Mouse (Mus musculus) heart, embryonic 14.5 days (tissue): Measurements from ENCODE around the gene Emc8. TPM values are rescaled to one million over a fixed set of nuclear protein-coding genes. Genes with fewer than 3 reads are reported as not detected.

Experiments used
- ATAC-seq: fragments of 200-750 bp; cut with Nextera tagmentation; 2 replicates; pipeline ENCODE4 v1.8.0; 2017; ENCODE audit warnings: low read depth, moderate TSS enrichment; ENCODE audit not compliant: insufficient number of reproducible peaks, insufficient read depth, low FRiP score
- H3K27ac ChIP-seq, 2 experiments: fragments of 200-500 bp in 1 of 2; fragments of 300-500 bp in 1 of 2; sonication (generic) in 1 of 2; replicated peaks in 1 of 2; 2 replicates each; pipeline ENCODE4 v1.5.1; 2012 to 2014; ENCODE audit warnings: low read depth in 2 of 2, low read length in 2 of 2, control low read depth in 1 of 2, mild to moderate bottlenecking in 1 of 2, mixed read lengths in 1 of 2; ENCODE audit not compliant: control insufficient read depth in 1 of 2, insufficient read depth in 1 of 2
- H3K27me3 ChIP-seq: fragments of 300-500 bp; sonication (generic); 2 replicates; pipeline ENCODE4 v1.6.1; 2014; ENCODE audit warnings: mild to moderate bottlenecking, low read length, control low read depth; ENCODE audit not compliant: control insufficient read depth, insufficient read depth
- H3K36me3 ChIP-seq: fragments of 300-500 bp; sonication (generic); 2 replicates; pipeline ENCODE4 v1.6.1; 2014; ENCODE audit warnings: mild to moderate bottlenecking, control low read depth, low read length, mixed read lengths; ENCODE audit not compliant: control insufficient read depth, insufficient read depth
- H3K4me1 ChIP-seq, 2 experiments: fragments of 200-500 bp in 1 of 2; fragments of 300-500 bp in 1 of 2; sonication (generic) in 1 of 2; 2 replicates each; pipeline ENCODE4 v1.6.1; 2012 to 2014; ENCODE audit warnings: low read length in 2 of 2, control low read depth in 1 of 2, mixed read lengths in 1 of 2; ENCODE audit not compliant: control insufficient read depth in 2 of 2, insufficient read depth in 2 of 2
- H3K4me2 ChIP-seq: fragments of 300-500 bp; sonication (generic); 2 replicates; pipeline ENCODE4 v1.6.1; 2014; ENCODE audit warnings: mild to moderate bottlenecking, low read length
- H3K4me3 ChIP-seq, 2 experiments: fragments of 200-500 bp in 1 of 2; fragments of 300-500 bp in 1 of 2; sonication (generic) in 1 of 2; 2 replicates each; pipeline ENCODE4 v1.5.1; 2012 to 2014; ENCODE audit warnings: low read length in 2 of 2, mild to moderate bottlenecking in 2 of 2, control low read depth in 1 of 2, low read depth in 1 of 2, moderate library complexity in 1 of 2; ENCODE audit not compliant: control insufficient read depth in 1 of 2, insufficient read depth in 1 of 2
- H3K9ac ChIP-seq: fragments of 300-500 bp; sonication (generic); 2 replicates; pipeline ENCODE4 v1.6.1; 2014; ENCODE audit warnings: mild to moderate bottlenecking, low read length
- H3K9me3 ChIP-seq: fragments of 300-500 bp; sonication (generic); 2 replicates; pipeline ENCODE4 v1.6.1; 2016; ENCODE audit warnings: low read length, control low read depth; ENCODE audit not compliant: control insufficient read depth
- WGBS: fragments of 180-500 bp; shearing (Covaris S2); extraction: QIAGEN DNeasy Blood & Tissue Kit; methylation state at CpG from one replicate; pipeline ENCODE4 v1.1.7; 2014; 5-methylcytosine and 5-hydroxymethylcytosine counted together
- polyA plus RNA-seq: library from polyadenylated mRNA; unstranded; fragments of >200 nt; fragmentation: Nextera tagmentation; extraction: Ambion mirVana; gene quantifications from 2 replicates; pipeline ENCODE4 v1.2.1, GENCODE M21; 2014

Emc8 gene
- polyA plus RNA-seq, 1 experiment from 2014 or later = 168 TPM

GRCm38 (mm10) chr8:120675718-120676117, 7.3 kb upstream of the Emc8 start:
- Histone ChIP-seq H3K27ac (no peak overlapping the region), H3K4me2 (no peak overlapping the region), H3K36me3 (peaks cover 54% of the 10 kb centered on the region), H3K4me1 (0 out of 4 replicates have a peak, but pooled peaks cover 0 to 4% of the 10 kb centered on the region in 2 experiments), H3K9ac (no peak overlapping the region), H3K4me3 (no peak overlapping the region), H3K9me3 (no peaks in the 10 kb centered on the region), H3K27me3 (peaks cover 7% of the 10 kb centered on the region)
- no peak for ATAC-seq
- 66% methylated on average over 8 of the region's 8 CpGs for WGBS

DNA sequence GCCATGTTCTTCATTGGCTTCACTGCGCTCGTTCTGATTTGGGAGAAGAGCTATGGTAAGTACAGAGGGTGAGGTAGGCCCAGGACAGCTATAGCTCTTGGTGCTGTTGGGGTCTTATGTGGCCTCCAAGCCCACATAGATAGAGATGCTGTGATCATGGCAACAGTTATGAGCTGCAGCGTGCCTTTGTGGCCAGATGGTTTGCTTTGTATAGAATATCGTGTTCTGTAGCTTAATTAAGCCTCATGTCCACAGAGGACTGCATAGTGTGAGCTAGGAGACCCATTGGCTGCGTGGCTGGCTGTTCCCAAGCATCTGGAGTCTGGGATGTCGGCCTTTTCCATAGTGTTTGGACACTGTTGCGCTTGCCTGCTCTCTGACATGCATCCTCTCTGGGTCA, 4.9 kb upstream of the Emc8 start:
- Histone ChIP-seq H3K4me2 (no peak overlapping the region), H3K9me3 (no peaks in the 10 kb centered on the region), H3K27ac (no peak overlapping the region), H3K4me3 (no peak overlapping the region), H3K4me1 (peaks cover 0 to 14% of the 10 kb centered on the region in 2 experiments; a peak in 2 of 4 replicates), H3K36me3 (peaks cover 68% of the 10 kb centered on the region), H3K9ac (no peak overlapping the region), H3K27me3 (no peaks in the 10 kb centered on the region)
- no peak for ATAC-seq
- WGBS = 91% methylated on average over 7 of the region's 7 CpGs

DNA sequence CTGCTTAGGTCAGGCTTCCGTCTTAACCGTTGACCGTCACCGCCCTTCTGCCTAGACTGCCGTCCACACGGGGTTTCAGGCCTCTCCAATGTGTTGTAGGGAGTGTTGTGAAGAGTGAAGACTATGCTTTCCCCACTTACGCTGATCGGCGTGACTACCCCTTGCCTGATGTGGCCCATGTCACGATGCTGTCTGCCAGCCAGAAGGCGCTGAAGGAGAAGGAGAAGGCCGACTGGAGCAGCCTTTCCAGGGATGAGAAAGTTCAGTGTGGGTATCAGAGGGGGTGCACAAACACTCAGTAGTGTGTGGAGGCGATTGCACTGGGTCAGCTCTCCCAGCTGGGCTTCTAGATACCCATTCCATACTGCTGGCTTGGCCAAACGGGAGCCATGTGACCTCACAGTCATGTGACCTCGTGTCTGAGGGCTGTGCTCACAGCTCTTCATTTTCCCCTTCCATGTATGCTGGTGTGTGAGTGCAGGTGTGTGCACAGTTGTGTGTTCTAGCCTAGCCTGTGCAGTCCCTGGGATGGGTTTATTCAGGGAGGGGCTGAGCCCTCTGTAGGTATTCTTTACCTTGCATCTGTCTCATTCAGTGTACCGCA, 4.4 kb upstream of the Emc8 start:
- H3K27me3 ChIP-seq = no peaks in the 10 kb centered on the region
- H3K36me3 ChIP-seq = peaks cover 68% of the 10 kb centered on the region
- no peak overlapping the region for H3K9ac ChIP-seq
- H3K4me1 ChIP-seq = peaks cover 0 to 14% of the 10 kb centered on the region in 2 experiments; a peak in 2 of 4 replicates
- H3K4me2 ChIP-seq = no peak overlapping the region
- no peak overlapping the region for H3K4me3 ChIP-seq
- no peak for ATAC-seq
- WGBS = 86% methylated on average over 16 of the region's 16 CpGs
- H3K9me3 ChIP-seq = no peaks in the 10 kb centered on the region
- no peak overlapping the region for H3K27ac ChIP-seq

DNA sequence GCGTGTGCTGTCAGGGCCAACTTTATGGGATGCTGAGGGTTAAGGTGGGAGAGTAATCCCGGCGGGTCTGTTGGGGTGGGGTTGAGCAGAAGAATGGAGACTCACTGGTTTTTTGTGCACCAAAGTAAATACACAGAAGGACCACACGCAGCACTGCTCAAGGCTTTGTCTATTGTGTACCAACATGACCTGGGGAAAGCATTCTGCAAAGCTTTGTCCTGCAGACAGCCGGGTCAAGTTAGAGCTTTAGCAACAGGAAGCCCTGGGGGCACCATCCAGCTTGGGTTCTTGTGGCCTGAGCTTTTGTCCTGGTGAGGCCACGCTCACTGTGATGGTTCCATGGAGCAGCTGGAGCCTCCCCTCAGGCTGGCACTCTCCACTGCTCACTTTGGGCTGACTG, 3.4 kb upstream of the Emc8 start:
- Histone ChIP-seq H3K4me3 (no peak overlapping the region), H3K4me1 (peaks cover 3 to 19% of the 10 kb centered on the region in 2 experiments), H3K9ac (no peak overlapping the region), H3K9me3 (no peaks in the 10 kb centered on the region), H3K27me3 (no peaks in the 10 kb centered on the region), H3K27ac (no peak overlapping the region), H3K4me2 (no peak overlapping the region), H3K36me3 (peaks cover 61% of the 10 kb centered on the region)
- ATAC-seq = no peak
- 74% methylated on average over 6 of the region's 6 CpGs for WGBS

DNA sequence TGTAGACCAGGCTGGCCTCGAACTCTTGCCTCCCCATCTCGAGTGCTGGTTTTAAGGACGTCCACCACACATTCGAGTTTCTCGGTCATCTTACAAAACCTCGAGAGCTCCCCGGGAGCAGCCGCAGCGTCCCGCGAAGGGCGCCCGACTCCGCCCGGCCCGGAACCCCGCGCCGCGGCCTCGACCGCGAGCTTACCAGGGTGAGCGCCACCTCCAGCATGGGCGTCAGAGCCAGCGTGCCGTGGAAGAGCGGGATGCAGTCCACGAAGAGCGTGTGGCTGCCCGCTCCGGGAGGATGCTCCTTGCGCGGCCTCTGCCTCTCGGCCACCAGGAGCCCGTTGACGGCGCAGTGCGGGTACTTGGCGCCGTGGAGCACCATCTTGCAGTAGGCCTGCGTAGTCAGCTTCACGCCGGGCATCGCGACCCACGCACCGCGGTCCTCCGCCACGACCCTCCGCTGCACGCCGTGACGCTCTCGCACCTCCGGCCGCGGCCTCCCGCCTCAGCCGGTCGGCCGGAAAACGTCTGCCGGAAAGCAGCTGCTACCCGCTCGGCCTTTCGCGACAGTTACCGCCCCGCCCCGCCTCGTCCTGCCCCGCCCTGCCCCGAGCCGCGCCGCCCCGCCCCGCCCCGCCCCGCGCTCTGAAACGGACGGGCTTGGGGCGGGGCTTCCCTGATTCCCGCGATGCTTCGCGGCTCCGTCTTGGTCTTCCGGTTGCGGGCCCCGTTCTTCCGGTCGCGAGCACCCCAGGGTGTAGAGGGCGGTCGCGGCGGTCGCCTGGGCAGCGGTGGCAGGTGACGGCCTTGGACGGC, 606 bp downstream of the Emc8 start, which contains the start of the genes Gm27021 and Cox4i1:
Gm27021 (minus strand) TSS at position 519 of the 813 bp plus-strand sequence.
Cox4i1 (plus strand) TSS at position 662 of the 813 bp plus-strand sequence.
- peak; percentile 92 for ATAC-seq
- no peaks in the 10 kb centered on the region for H3K9me3 ChIP-seq
- peak within 1 kb of the TSS; percentile 92 for H3K4me2 ChIP-seq
- H3K9ac ChIP-seq = peak within 1 kb of the TSS; percentile 97
- H3K36me3 ChIP-seq = peaks cover 47% of the 10 kb centered on the region
- peaks cover 11 to 41% of the 10 kb centered on the region in 2 experiments for H3K4me1 ChIP-seq
- H3K27ac ChIP-seq = peak within 1 kb of the TSS; percentile 73 to 91
- peak within 1 kb of the TSS; percentile 93 to 97 for H3K4me3 ChIP-seq
- no peaks in the 10 kb centered on the region for H3K27me3 ChIP-seq
- under 1% methylated on average over 104 of the region's 105 CpGs for WGBS

DNA sequence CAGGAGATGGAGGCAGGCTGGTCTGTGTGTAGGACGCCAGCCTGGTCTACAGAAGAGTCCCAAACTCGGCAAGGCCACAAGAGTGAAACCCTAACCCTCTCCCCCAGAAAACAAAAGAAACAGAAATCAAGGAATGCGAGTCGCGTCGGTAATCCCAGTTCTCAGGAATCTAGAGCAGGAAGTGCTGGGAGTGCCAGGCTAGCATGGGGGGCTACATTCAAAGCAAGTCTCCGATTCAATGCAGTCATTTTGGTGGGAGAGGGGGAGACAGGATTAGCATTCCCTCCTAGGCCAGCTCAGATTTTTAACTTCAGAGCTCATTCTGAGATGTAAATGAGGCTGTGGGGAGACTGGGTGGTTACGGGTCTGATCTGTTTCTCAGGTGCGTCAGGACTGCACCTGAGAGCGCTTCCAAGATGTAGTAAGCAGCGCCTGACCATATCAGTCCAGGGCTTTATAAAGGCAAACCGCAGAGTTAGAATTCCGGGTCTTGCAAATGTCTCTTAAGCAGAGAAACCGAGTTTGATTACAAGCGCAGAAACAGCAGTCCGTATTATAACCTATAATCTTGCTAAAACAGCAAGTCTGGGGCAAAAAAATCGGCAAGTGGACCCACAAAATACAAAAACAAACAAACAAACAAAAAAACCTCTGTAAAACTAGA, 1.4 kb downstream of the Emc8 start:
- H3K36me3 ChIP-seq = peaks cover 39% of the 10 kb centered on the region
- peak overlapping the region; percentile 92 for H3K4me2 ChIP-seq
- peak overlapping the region in 1 of 2 experiments; percentile 85; a peak in 2 of 4 replicates for H3K27ac ChIP-seq
- H3K27me3 ChIP-seq = no peaks in the 10 kb centered on the region
- ATAC-seq = no peak
- peaks cover 11 to 41% of the 10 kb centered on the region in 2 experiments for H3K4me1 ChIP-seq
- peak overlapping the region; percentile 56 to 97 for H3K4me3 ChIP-seq
- 6% methylated on average over 17 of the region's 17 CpGs for WGBS
- H3K9ac ChIP-seq = peak overlapping the region; percentile 97
- no peaks in the 10 kb centered on the region for H3K9me3 ChIP-seq

- Histone ChIP-seq H3K4me2 (peak overlapping the region; percentile 92), H3K36me3 (peaks cover 28% of the 10 kb centered on the region), H3K27me3 (no peaks in the 10 kb centered on the region), H3K9me3 (no peaks in the 10 kb centered on the region), H3K4me1 (peaks cover 11 to 38% of the 10 kb centered on the region in 2 experiments), H3K4me3 (peak overlapping the region in 1 of 2 experiments; percentile 97; a peak in 1 of 4 replicates), H3K27ac (no peak overlapping the region), H3K9ac (peak overlapping the region; percentile 97)
- ATAC-seq = no peak
- whole genome bisulfite sequencing = 59% methylated on average over 3 of the region's 3 CpGs
Measured at GRCm38 (mm10) chr8:120665726-120666455, 2.5 kb downstream of the Emc8 start.
